Mouse (Mus musculus): Measurements from ENCODE around the gene Stard5.

Gene Stard5

GRCm38 (mm10) chr7:83631828-83632681 lies at the start of gene Stard5:
TSS of gene Stard5 (plus strand) at chr7:83631959.
- DNase-seq (ENCODE audit: low spot score) = peak; percentile 87

GRCm38 (mm10) chr7:83584639-83585471 lies 46.9 kb upstream of the Stard5 start, which contains the start of gene Tmc3:
TSS of gene Tmc3 (plus strand) at chr7:83584927.
- DNase-seq (ENCODE audit: low spot score) = peak; percentile 29

- no peak for DNase-seq (ENCODE audit: low spot score)
Observed at GRCm38 (mm10) chr7:83594056-83594455, 37.7 kb upstream of the Stard5 start.

GRCm38 (mm10) chr7:83597063-83597462 lies 34.7 kb upstream of the Stard5 start:
- DNase-seq (ENCODE audit: low spot score) = no peak

DNA sequence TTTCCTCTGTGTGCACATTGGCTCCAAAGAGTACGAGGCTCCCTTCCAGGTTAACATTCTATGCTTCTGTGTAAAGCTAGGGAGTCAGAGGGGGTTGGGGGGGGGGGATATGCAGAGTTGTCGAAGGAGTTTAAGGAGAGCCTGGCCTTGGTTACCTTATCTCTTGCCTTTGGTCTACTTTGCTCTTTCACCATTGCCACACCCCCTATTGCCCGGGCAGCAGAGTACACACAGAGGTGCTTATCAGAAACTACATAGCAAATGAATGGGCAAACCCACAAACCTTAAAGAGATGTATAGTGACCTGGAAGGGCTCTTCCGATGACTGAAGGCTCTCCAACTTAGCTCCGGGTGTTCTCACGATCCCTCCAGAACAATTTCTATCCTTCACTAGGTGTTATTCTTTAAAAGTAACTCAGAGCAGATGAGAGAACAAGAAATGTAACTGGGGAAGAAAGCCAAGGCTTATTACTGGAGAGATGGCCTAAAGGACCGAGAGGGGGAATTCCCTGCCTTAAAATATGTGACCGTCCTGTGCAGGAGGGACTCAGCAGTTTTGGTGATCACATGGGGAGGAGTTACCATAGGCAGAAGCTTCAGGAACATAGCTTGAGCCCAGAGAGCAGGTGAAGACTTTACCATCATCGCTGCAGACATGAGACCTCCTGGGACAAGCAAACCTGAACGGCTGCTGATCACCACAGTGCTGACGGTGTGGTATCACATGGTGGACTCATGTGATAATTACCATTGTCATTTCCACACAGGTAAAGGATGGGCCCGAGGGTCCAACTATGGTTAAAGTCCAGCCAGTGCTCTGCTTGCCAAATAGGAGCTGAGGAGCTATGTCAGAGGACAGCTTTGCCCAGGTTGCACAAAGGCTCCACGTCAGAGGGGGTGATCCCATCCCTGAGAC lies 32.5 kb upstream of the Stard5 start:
- no peak for DNase-seq (ENCODE audit: low spot score)

DNA sequence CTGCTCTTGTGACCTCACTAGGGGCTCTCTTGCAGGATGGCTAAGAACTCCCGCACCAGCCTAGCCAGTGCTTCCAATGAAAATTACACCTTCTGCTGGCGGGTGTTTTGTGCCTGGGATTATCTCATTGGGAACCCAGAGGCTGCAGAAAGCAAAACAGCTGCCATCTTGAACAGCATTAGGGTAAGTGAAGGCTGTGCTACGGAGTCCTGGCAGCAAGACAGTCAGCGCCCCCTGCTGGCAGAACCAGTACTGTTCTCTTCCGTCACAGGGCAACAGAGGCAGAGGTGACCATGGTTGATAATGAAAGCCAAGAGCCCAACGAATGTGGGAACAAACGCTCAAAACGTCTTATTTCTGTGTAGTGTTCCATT lies 31.9 kb upstream of the Stard5 start:
- peak; percentile 22 for DNase-seq (ENCODE audit: low spot score)

- DNase-seq (ENCODE audit: low spot score) = no peak
Observed at GRCm38 (mm10) chr7:83604180-83604944, 27.4 kb upstream of the Stard5 start.

GRCm38 (mm10) chr7:83606796-83607195 lies 25.0 kb upstream of the Stard5 start:
- DNase-seq (ENCODE audit: low spot score) = no peak

- no peak for DNase-seq (ENCODE audit: low spot score)
Observed at GRCm38 (mm10) chr7:83609891-83610290, 21.9 kb upstream of the Stard5 start.

DNA sequence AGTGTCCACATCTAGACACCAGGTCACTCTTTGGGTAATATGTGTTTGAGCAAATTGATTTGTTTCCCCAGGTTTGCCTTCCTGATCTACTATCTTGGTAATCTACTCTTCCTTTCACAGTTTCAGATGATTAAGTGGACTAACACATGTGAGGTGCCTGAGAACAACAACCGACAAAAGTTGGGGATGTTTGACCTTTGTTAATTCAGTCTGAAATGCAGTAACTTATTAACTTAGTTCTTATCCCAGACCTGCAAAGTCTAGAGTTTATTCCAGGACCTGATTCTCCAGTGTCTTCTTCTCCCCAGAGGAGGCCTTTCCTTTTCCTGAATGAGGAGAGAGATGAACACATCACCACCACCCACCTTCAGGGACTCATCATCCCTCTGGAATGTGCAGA lies 19.9 kb upstream of the Stard5 start:
- DNase-seq (ENCODE audit: low spot score) = no peak

DNA sequence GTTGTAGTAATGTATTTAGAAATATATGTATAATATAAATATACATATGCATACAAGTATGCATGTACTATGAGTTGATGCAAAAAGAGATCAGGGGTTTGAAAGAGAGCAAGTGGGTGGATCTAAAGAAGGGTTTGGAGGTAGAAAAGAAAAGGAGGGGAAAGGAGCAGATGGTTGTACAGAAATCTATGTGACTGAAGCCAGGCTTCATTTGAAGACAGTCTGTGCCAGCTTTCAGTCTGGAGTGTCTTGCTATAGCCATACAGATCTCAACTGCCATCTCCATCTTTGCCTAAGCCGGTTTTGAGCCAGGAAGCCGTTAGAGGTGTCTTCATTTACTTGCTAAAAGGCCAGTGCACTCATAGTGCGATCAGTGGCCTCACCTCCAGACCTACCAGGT lies 16.5 kb upstream of the Stard5 start:
- DNase-seq (ENCODE audit: low spot score) = no peak

GRCm38 (mm10) chr7:83615815-83616214 lies 15.9 kb upstream of the Stard5 start:
- DNase-seq (ENCODE audit: low spot score) = no peak

DNA sequence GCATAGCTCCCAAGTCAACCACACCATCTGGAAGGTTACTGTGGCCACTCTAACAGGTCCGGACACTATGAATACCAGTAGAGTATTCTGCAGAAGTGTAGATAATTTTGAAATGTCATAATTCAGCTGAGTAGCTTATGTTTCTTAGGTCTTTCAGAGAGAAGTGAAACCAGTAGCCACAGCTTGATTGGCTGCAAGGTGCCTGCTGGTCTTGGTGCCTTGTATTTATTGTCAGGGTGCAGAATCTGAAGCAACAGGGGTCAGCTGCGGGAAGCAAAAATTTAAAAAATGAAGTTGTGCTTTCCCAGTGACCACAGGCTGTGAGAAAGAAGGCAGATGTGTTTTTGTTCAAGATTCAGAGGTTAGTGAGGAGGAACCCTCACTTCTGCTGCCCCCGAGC lies 15.5 kb upstream of the Stard5 start:
- no peak for DNase-seq (ENCODE audit: low spot score)

- DNase-seq (ENCODE audit: low spot score) = no peak
Observed at GRCm38 (mm10) chr7:83618709-83619108, 13.1 kb upstream of the Stard5 start.

- no peak for DNase-seq (ENCODE audit: low spot score)
Observed at GRCm38 (mm10) chr7:83622582-83622981, 9.2 kb upstream of the Stard5 start.

DNA sequence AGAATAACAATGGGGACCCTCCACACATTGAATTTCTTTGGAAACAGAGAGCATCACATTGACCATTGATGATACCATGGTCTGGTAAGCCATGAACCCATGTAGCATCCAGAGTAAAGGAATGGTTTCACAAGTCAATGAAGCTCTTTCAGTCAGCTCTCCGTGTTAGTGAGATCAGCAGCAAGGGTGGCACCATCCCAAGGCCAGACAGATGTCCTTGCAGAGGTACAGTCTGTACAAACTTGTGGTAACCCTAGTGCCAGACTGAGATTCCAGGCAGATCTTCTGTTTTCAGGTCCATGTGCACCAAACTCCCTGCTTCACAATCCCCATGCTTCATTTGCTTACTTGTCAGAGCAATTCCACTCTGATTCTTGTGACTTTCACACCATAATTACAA lies 7.7 kb upstream of the Stard5 start:
- no peak for DNase-seq (ENCODE audit: low spot score)

- no peak for DNase-seq (ENCODE audit: low spot score)
Observed at GRCm38 (mm10) chr7:83626557-83627257, 5.1 kb upstream of the Stard5 start.

GRCm38 (mm10) chr7:83627369-83627768 lies 4.4 kb upstream of the Stard5 start:
- DNase-seq (ENCODE audit: low spot score) = no peak

DNA sequence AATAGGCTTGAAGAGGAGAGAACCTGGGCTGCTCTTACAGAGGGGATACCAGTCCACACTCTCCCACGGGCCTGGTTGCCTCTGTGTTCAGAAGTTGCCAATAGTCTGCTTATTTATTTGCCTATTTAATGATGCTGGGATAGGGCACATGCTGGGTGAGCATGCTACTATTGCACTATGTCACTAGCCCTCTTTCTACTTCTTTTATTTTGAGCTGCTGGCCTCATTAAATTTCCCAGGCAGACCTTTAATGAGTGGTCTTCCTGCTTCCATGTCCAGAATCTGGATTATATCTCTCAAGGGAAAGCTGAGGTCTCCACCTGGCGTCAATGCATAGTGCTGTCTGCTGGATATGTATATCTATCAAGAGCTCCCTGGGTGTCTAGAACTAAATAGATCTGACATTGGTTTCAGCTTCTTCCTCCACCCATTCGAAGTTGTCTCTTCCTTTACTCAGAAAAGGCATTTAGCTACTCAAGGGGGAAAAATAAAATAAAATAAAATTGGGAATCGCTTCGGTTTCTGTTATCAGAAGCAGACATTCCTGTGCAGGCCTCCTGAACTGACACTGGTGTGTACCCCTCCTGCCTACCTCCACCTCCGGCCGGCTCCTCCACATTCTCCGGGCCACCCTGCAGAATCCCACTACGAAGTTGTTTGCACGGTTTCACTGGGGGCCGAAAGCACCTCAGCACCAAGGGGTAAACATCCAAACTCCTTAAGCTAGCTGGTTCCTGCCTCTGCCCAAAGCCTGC lies 509 bp upstream of the Stard5 start:
- DNase-seq (ENCODE audit: low spot score) = no peak

GRCm38 (mm10) chr7:83632682-83633120 lies 942 bp downstream of the Stard5 start:
- DNase-seq (ENCODE audit: low spot score) = no peak
